Mouse (Mus musculus): ENCODE results near the gene Gm45623. TPM values are rescaled to one million over a fixed set of nuclear protein-coding genes. Genes with fewer than 3 reads are reported as not detected.
A peak's percentile ranks its signal among the peaks of the same experiment; 100 is the strongest.

Gene Gm45623
- total RNA-seq, 2 experiments from 2014 or later = not detected

- peak; percentile 87 to 88 for DNase-seq (ENCODE audit: low spot score in 2 of 2)
Measured at GRCm38 (mm10) chr13:56702469-56703221, 51.0 kb downstream of the Gm45623 start, which contains the start of gene Smad5. Gene Smad5, plus strand, starts transcription at chr13:56703010.

Other genes starting within 250 kb of the Gm45623 start
- gene Fbxl21, start 231.4 kb downstream of the Gm45623 start, total RNA-seq (2021) = 1 to 10 TPM; 2.8 to 5.4 TPM
- not detected for gene Lect2, start 205.3 kb downstream of the Gm45623 start, total RNA-seq (2021)
- 10 to 100 TPM; 38.3 to 86.5 TPM for gene Tgfbi, start 144.3 kb downstream of the Gm45623 start, total RNA-seq (2021)
- 10 to 100 TPM; 40.4 to 51.7 TPM for gene Smad5, start 50.8 kb downstream of the Gm45623 start, total RNA-seq (2021)
- under 1 TPM; 0.13 to 0.26 TPM for gene Trpc7, start 142.2 kb upstream of the Gm45623 start, total RNA-seq (2021)